Mouse (Mus musculus) erythroblast, adult 5-6 weeks (primary cell): ENCODE measurements around the gene Gm20388. TPM values are rescaled to one million over a fixed set of nuclear protein-coding genes. Genes with fewer than 3 reads are reported as not detected.
"Not testable (repeated sequence)": the region's sequence is repeated elsewhere in the genome, so short reads cannot be mapped to it uniquely, and the experiment has no call there.

Source experiments
- ATAC-seq: replicated peaks from 2 replicates; pipeline ENCODE4 v1.8.0; 2016; ENCODE audit warnings: moderate number of reproducible peaks, mild to moderate bottlenecking, moderate TSS enrichment, inconsistent platforms; ENCODE audit not compliant: poor library complexity, low FRiP score, severe bottlenecking
- total RNA-seq, 2 experiments: library from RNA; stranded (forward) in 1 of 2; stranded (reverse) in 1 of 2; fragments of 150-400 nt in 1 of 2; fragments of 200-764, 138-1000 nt in 1 of 2; gene quantifications; 2 replicates each; pipeline versions ENCODE4 v1.2.3 to v1.2.4; 2015 to 2017; ENCODE audit warnings: low replicate concordance in 2 of 2

Gene Gm20388
- total RNA-seq, 2 experiments from 2014 or later: 2.9 to 7.8 TPM

DNA sequence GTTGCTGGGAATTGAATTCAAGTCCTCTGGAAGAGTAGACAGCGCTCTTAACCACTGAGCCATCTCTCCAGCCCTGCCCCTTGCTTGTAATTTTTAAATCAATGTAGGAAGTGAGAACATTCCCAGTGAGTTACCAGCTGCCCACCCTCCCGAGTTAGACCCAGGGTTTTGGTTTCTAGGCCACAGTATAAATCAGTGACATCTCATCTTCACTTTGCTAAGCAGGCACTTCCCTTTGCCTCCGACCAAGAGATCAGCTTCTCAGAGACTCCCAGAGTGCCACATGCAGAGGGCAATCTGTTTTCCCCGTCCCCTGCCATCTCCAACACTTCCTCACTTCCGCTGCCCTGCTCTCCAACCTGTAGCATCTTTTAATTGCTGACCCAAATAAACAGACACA is 3987.9 kb downstream of the Gm20388 start:
- no peak for ATAC-seq

DNA sequence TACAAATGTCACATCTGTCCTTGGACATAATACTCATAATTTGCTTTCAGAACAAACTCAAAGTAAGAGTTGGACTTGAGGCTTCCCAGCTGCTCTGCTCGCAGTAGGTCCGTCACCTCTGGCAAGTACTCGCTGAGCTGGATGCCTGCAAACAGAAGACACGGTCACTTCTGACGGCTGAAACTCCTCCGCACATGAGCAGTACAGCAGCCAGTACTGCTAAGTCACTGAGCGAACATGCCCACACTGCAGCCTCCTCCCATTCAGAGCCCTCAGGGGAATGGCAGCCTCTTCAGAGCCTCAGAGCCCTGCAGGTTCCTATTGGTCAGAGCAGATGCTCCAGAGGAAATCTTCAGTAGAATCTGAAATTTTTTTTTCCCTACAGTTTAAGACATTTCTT is 3988.7 kb downstream of the Gm20388 start:
- ATAC-seq: no peak

DNA sequence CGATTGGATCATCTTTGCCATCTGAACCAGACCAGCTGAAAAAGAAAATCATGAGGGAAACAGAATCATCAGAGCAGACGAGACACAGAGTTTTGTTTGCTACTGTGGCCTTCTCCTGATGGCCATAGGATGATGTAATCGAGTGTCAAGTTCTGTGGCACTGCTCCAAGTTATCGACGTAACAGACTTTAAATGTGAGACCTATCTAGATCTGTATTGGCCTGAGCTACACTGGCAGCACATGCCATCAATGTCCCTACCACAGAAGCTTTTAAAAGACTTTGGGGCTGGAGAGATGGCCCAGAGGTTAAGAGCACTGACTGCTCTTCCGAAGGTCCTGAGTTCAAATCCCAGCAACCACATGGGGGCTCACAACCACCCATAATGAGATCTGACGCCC is 3992.0 kb downstream of the Gm20388 start:
- ATAC-seq: no peak

- no peak for ATAC-seq
Measured at GRCm38 (mm10) chr8:123907604-123908003, 3997.0 kb downstream of the Gm20388 start.

DNA sequence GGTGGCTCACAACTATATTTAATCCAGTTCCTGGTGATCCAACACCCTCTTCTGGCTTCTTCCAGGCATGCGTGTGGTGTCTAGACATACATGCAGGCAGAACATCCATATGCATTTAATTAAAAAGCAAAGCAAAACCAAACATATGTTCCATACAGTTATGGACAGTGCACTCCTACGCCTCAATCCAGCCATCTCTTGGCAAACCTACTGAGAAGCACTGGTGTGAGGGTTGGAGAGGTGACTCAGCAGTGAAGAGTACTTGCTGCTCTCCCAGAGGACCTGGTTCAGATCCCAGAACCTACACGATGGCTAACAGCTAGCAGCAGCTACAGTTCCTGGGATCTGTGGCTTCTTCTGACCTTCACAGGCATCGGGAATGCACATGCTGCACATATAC is 4001.6 kb downstream of the Gm20388 start:
- ATAC-seq: no peak

GRCm38 (mm10) chr8:123914635-123915034 is 4004.0 kb downstream of the Gm20388 start:
- ATAC-seq: no peak

DNA sequence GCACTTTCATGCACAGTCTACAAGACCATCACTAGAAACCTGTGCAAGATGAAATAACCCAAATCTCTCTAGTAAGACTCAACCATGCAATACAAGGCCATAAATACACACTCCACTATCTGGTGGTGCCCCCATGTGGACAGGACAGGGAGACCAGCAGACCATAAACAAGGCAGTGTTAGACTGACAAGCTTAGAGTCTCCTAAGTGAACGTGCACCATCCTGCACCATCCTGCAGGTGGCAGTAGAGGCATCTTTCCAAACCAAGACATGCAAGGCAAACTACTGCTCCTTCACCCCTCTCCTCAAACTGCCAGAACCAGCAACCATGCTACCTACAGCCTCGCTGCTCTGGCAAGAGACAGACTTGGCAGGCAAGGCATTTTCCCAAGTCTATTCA is 4014.1 kb downstream of the Gm20388 start:
- peak; percentile 86 for ATAC-seq

GRCm38 (mm10) chr8:123925671-123926070 is 4015.0 kb downstream of the Gm20388 start:
- ATAC-seq: no peak

- no peak for ATAC-seq
Measured at GRCm38 (mm10) chr8:123929026-123929425, 4018.4 kb downstream of the Gm20388 start.

- peak; percentile 73 for ATAC-seq
Measured at GRCm38 (mm10) chr8:123948942-123949685, 4038.5 kb downstream of the Gm20388 start, which contains the start of gene Nup133. TSS of gene Nup133 (minus strand) at chr8:123949265.

- ATAC-seq: peak; percentile 38
Measured at GRCm38 (mm10) chr8:123949686-123949986, 4039.0 kb downstream of the Gm20388 start.

DNA sequence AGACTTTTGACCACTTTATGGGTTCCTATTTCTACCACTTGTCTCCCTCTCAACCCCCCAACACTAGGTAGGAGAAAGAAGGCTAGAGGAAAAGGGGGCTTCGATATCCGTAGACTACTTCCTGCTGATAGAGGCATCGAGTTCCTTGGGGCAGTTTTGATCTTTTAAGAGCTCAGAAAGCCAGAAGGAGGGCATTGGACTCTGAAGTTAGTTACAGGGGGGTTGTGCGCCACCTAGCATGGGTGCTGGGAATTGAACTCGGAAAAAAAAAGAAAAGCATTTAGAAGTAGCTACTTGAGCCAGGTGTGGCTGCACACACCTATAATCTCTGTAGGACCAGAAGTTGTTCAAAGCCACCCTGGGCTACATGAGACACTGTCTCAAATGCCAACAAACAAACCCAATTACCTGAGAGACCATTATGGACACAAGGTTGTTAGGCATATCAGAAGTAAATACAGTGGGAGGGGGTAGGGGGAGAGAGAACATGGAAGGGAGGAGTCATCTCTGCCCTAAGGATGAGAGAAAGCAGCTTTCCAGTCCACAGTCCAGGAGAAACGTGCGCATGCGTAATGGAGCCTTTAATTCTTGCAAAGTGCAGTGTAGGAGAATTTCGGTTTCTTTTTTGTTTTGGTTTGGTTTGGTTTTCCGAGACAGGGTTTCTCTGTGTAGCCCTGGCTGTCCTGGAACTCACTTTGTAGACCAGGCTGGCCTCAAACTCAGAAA is 4039.6 kb downstream of the Gm20388 start:
- ATAC-seq: peak; percentile 60

GRCm38 (mm10) chr8:123953686-123954085 is 4043.0 kb downstream of the Gm20388 start:
- ATAC-seq: no peak

DNA sequence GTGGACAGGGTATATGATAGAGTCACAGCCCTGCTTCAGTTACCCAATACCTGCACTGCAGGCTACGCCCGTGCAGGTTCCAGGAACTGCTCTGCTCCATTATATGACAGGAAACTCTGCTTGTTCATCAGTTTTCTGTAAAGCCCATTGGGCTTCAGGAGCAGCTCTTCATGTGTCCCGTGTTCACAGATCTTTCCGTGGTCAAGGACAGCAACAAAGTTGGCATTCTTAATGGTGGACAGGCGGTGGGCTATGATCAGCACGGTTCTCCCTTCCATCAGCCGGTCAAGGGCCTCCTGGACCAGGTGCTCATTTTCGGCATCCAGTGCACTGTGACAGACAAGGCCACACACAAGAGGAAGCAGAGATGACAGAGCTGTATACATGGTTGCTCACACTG is 4043.6 kb downstream of the Gm20388 start:
- no peak for ATAC-seq

- no peak for ATAC-seq
Measured at GRCm38 (mm10) chr8:123958130-123958529, 4047.5 kb downstream of the Gm20388 start.

DNA sequence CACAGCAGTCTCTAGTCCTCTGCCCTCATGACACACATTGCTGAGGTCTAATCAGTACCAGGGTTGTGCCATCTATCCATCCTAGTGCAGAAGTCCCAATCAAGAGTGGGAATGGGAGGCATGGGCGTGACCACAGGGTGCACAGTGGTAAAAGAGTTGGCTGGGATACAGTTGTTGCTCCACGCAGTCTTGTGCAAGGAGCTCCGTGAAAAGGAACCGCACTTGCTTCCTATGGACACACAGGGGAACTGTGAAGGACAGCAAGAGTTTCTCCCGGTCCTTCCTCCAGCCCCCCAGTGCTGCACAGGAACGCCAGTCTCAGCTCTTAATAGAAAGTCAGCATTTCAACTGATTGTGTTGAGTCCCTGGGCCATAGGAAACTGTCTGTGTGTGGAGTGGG is 4048.8 kb downstream of the Gm20388 start:
- no peak for ATAC-seq

- ATAC-seq: no peak
Measured at GRCm38 (mm10) chr8:123960056-123960455, 4049.4 kb downstream of the Gm20388 start.

- ATAC-seq: not testable (repeated sequence)
Measured at GRCm38 (mm10) chr8:123960556-123960955, 4049.9 kb downstream of the Gm20388 start.

DNA sequence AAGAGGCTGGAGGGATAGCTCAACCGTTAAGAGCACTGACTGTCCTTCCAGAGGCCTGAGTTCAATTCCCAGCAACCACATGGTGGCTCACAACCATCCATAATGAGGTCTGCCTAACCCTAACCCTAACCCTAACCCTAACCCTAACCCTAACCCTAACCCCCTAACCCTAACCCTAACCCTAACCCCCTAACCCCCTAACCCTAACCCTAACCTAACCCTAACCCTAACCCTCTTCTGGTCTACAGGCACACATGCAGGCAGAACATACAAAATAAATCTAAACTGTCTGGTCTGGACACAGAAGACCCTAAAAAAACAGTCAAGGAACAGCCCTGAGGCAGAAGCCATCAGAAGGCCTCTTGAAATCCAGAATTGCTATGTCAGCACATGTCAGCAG is 4050.7 kb downstream of the Gm20388 start:
- ATAC-seq: no peak

- ATAC-seq: no peak
Measured at GRCm38 (mm10) chr8:123966896-123967295, 4056.3 kb downstream of the Gm20388 start.

DNA sequence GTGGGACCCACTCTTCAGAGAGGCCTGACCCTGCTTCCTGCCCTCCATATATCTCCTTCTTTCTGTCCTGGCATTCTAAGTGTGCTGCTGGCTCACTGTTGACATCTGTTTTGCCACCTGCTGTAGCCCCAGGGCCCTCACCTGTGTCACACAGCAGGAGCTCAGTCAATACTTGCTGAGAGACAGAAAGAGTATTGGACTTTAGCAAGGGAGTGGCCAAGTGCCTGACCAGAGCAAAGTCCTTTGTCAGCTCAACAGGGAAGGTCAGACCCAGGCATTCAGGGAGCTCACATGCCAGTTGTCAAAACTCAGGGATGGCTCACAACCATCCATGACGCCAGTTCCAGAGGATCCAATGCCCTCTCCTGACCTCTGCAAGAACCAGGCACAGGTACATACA is 4062.9 kb downstream of the Gm20388 start:
- no peak for ATAC-seq
